Mouse (Mus musculus) MEL (cell line): ENCODE measurements around the gene Kctd13.

Experiments
- EP300 ChIP-seq, 2 experiments: IDR thresholded peaks; 2 replicates each; pipeline ENCODE4 v1.6.1; 2011; ENCODE audit warnings: improper control_type of control experiment in 2 of 2, low read length in 2 of 2, low read depth in 1 of 2, mild to moderate bottlenecking in 1 of 2
- NELFE ChIP-seq: IDR thresholded peaks from 2 replicates; pipeline ENCODE4 v1.6.1; 2011; ENCODE audit warnings: low read depth, low read length, improper control_type of control experiment
- POLR2A ChIP-seq, 2 experiments: IDR thresholded peaks; 2 replicates each; pipeline ENCODE4 v1.6.1; 2011 to 2012; ENCODE audit warnings: low read length in 2 of 2, mild to moderate bottlenecking in 2 of 2, control low read depth in 1 of 2, improper control_type of control experiment in 1 of 2, low read depth in 1 of 2, moderate library complexity in 1 of 2; ENCODE audit not compliant: control insufficient read depth in 1 of 2, insufficient read depth in 1 of 2, poor library complexity in 1 of 2
- USF1 ChIP-seq: IDR thresholded peaks from 2 replicates; pipeline ENCODE4 v1.6.1; 2014; ENCODE audit warnings: low read depth, mild to moderate bottlenecking, inconsistent platforms, low read length, improper control_type of control experiment, moderate library complexity
- USF2 ChIP-seq, 2 experiments: IDR thresholded peaks; 2 replicates each; pipeline ENCODE4 v1.6.1; 2011 to 2012; ENCODE audit warnings: improper control_type of control experiment in 2 of 2, low read length in 2 of 2, borderline replicate concordance in 1 of 2, inconsistent platforms in 1 of 2, low read depth in 1 of 2, mild to moderate bottlenecking in 1 of 2; ENCODE audit not compliant: insufficient read depth in 1 of 2

DNA sequence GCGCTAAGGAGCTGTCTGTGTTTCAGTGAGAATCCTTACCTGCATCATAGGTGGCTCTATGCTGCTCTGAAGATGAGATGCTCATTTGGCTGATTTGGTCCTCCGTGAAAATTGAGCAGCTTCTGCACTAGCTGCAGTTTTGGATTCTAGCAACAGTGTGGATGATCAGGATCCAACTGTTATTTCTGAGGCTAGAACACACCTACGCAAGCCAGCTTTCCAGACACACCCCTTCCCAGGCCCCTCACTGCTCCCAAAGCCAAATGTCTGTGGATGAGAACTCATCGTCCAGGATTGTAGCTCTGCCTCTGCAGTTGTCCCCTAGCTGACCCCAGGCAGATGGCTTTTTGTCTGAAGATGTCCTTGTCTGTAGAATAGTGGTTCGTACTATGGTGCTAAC lies 32.4 kb downstream of the Kctd13 start:
- TF ChIP-seq NELFE (no peak), USF1 (no peak), EP300 (IDR thresholded peaks at IDR 0.05; ENCODE audit: low read depth in 1 of 2, low read length in 2 of 2) (no peak), USF2 (IDR thresholded peaks at IDR 0.05; ENCODE audit: borderline replicate concordance in 1 of 2, insufficient read depth in 1 of 2, low read depth in 1 of 2, low read length in 2 of 2) (no peak), POLR2A (IDR thresholded peaks at IDR 0.05; ENCODE audit: control insufficient read depth in 1 of 2, insufficient read depth in 1 of 2, low read depth in 1 of 2, low read length in 2 of 2, poor library complexity in 1 of 2) (no peak)
